ENCODE assay signal across 9 mouse cellular contexts in the genomic region with DNA sequence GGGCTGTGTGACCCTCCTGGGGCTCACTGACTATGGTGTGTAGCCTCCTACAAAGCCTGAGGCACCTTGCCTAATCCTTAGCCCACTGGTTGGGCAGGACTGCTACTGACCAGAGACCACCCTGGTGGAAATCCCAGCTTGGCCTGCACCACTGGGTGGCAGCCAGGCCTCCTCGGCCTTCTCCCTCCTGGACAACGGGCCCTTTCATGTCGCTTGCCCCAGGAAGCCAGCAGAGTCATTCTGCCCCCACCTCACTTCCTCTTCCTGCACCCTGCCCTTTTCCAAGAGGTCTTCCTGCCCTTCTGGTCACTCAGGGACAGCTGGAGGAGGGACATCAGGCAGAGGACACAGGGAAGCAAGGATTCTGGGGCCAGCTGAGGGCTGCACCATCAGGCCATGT.
DNase-seq lines count a peak whose midpoint lies in the region; ATAC-seq and TF ChIP-seq lines count a peak whose summit lies in the region.
"Had no signal": no experiment of that assay in that cellular context is flagged by ENCODE, and none has a peak within 500 bp of the region (broad histone marks: within the 10 kb centered on the region; RNA-seq: fewer than 3 reads in every experiment).

No protein-coding gene starts in this region.

- no peak for DNase-seq in gastrocnemius, adult 2 months
- DNase-seq in gastrocnemius, postnatal 36 days = no peak
- no peak for DNase-seq in midbrain, embryonic 14.5 days
- peak; percentile 56 to 83 for DNase-seq in kidney, postnatal 25 days
- DNase-seq in urinary bladder, postnatal 14 days (ENCODE audit: low spot score) = no peak
- no peak for DNase-seq in thymus, postnatal 36 days

- no peaks in the 10 kb centered on the region for H3K27me3 ChIP-seq in midbrain, embryonic 14.5 days (ENCODE audit: control insufficient read depth, insufficient read depth, low read length)
- H3K27me3 ChIP-seq in midbrain, embryonic 16.5 days (ENCODE audit: control insufficient read depth, insufficient read depth, low read depth, low read length) = no peaks in the 10 kb centered on the region

- ATAC-seq in midbrain, embryonic 14.5 days (ENCODE audit: low FRiP score, low TSS enrichment) = no peak
- ATAC-seq in midbrain, embryonic 16.5 days = no peak
- 0 out of 2 replicates have a peak, but pooled peaks have one; percentile 4 for ATAC-seq in monocyte, adult 5-6 weeks (replicated peaks; ENCODE audit: insufficient number of reproducible peaks, low FRiP score, low TSS enrichment, poor library complexity, severe bottlenecking)

- peaks cover 31% of the 10 kb centered on the region for H3K4me1 ChIP-seq in midbrain, embryonic 14.5 days (ENCODE audit: control insufficient read depth, insufficient read depth, low read length)
- H3K4me1 ChIP-seq in midbrain, embryonic 16.5 days (ENCODE audit: control insufficient read depth, insufficient read depth, low read length) = peaks cover 18% of the 10 kb centered on the region

- WGBS in midbrain, embryonic 14.5 days = 54% methylated on average over 3 of the region's 3 CpGs
- WGBS in midbrain, embryonic 16.5 days = 46% methylated on average over 3 of the region's 3 CpGs

- intact Hi-C loops in gastrocnemius, adult 2 months (cut with DNase I) = loop anchor here (2.0 kb wide), 1 partner anchor 40 kb away; no protein-coding TSS in a partner anchor
- intact Hi-C loops in gastrocnemius, postnatal 36 days (cut with DNase I) = no loop called here

- no peak overlapping the region for H3K9ac ChIP-seq in midbrain, embryonic 14.5 days (replicated peaks; ENCODE audit: low read length)
- H3K9ac ChIP-seq in midbrain, embryonic 16.5 days (ENCODE audit: low read depth, low read length) = no peak overlapping the region

- no peaks in the 10 kb centered on the region for H3K36me3 ChIP-seq in midbrain, embryonic 14.5 days (ENCODE audit: control insufficient read depth, insufficient read depth, low read length)
- no peaks in the 10 kb centered on the region for H3K36me3 ChIP-seq in midbrain, embryonic 16.5 days (ENCODE audit: control insufficient read depth, insufficient read depth, low read length)

- TF ChIP-seq CTCF in gastrocnemius, adult 2 months (IDR thresholded peaks at IDR 0.05) = no peak

- no peak overlapping the region for H3K4me2 ChIP-seq in midbrain, embryonic 14.5 days (ENCODE audit: low read length)
- H3K4me2 ChIP-seq in midbrain, embryonic 16.5 days (ENCODE audit: low read length) = no peak overlapping the region

- H3K4me3 ChIP-seq in gastrocnemius, adult 2 months = no peak overlapping the region
- no peak overlapping the region for H3K4me3 ChIP-seq in midbrain, embryonic 14.5 days (replicated peaks; ENCODE audit: low read depth, low read length)
- H3K4me3 ChIP-seq in midbrain, embryonic 16.5 days (ENCODE audit: low read depth, low read length) = no peak overlapping the region
- H3K4me3 ChIP-seq: erythroblast, embryonic 14.5 days had no signal

- peak overlapping the region; percentile 64 for H3K27ac ChIP-seq in gastrocnemius, adult 2 months
- peak overlapping the region; percentile 22; the same call in 1 of the 2 replicates for H3K27ac ChIP-seq in midbrain, embryonic 14.5 days (replicated peaks; ENCODE audit: low read depth, low read length)
- no peak overlapping the region for H3K27ac ChIP-seq in midbrain, embryonic 16.5 days (ENCODE audit: low read length)

- H3K9me3 ChIP-seq in midbrain, embryonic 14.5 days (ENCODE audit: control insufficient read depth, low read length) = no peaks in the 10 kb centered on the region
- H3K9me3 ChIP-seq in midbrain, embryonic 16.5 days (replicated peaks; ENCODE audit: control insufficient read depth, low read length, poor library complexity, severe bottlenecking) = no peaks in the 10 kb centered on the region

Comparison
In these comparisons a context has a peak if more than half of its experiments do, and no peak if none do; other contexts are left out.
1. DNase-seq: peak in kidney, postnatal 25 days (2 of 2); none in gastrocnemius, adult 2 months (single experiment), gastrocnemius, postnatal 36 days (0 of 2), midbrain, embryonic 14.5 days (single experiment), urinary bladder, postnatal 14 days (single experiment) and thymus, postnatal 36 days (0 of 2).